Mouse (Mus musculus): ENCODE measurements around the gene Naaladl1.

The Naaladl1 gene

GRCm38 (mm10) chr19:6082156-6082555 is 23.4 kb upstream of the Naaladl1 start, which contains the start of gene Gm28374:
Gene Gm28374 (minus strand): TSS chr19:6082256.
- DNase-seq (ENCODE audit: low read depth, low spot score): no peak

DNA sequence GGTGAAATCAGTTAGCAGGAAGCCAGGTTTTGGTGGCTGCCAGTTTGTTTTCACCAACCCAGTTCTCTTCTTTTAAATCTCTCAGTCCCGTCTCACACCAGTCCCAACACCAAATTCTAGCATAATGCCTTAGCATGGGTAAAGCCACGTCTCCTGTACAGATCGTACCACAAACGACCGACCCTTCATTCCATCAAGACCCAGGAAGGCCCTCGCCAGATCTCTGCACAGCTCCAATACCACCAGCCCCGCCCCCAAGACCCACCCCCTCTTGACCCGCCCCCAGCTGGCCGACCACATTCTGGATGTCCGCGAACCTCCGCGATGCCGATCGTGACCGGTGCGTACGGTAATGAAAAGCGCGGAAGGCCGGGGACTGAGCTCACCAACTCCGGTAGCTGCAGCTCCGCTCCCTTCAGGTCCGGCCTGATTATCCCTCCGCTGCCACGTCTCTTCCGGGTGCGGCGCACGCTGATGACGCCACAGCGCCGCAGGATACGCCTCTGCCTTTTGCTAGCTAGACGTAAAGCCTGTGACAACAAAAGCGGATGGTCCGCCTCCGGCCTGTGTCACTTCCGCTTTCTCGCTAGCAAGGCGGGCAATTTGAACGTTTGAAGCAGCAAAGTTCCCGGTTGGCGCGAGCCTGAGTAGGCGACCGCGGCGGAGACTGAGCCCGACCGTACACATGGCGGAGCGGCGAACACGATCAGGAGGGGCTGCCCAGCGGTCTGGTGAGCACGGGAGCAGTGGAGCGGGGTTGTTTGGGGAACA is 20.9 kb upstream of the Naaladl1 start, which contains the start of the genes Zfpl1 and Cdca5:
Gene Zfpl1, minus strand, starts transcription at position 479 of the 771 bp plus-strand sequence.
Gene Cdca5, plus strand, starts transcription at position 506 of the 771 bp plus-strand sequence.
- DNase-seq (ENCODE audit: low read depth, low spot score): peak; percentile 99

- DNase-seq (ENCODE audit: low read depth, low spot score): peak; percentile 86
These were observed 20.1 kb upstream of the Naaladl1 start for GRCm38 (mm10) chr19:6085417-6085879.

DNA sequence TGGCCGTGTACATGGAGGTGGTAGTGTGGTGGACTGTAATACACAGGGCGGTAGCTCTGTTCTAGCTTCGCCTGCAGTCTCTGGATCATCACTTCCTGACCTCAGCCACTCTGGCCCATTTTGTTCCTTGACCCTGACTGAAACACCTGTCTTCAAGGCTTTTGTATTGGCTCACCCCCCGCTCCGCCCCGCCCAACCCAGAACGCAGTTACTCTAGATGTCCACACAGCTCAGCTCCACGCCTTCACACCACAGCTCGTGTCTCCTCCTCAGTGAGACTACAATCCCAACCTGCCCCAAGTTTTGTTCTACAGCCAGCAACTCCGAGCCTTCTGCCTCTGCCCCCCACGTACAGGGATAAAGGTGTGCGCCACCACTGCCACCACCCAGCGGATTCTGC is 16.7 kb upstream of the Naaladl1 start:
- no peak for DNase-seq (ENCODE audit: low read depth, low spot score)

DNA sequence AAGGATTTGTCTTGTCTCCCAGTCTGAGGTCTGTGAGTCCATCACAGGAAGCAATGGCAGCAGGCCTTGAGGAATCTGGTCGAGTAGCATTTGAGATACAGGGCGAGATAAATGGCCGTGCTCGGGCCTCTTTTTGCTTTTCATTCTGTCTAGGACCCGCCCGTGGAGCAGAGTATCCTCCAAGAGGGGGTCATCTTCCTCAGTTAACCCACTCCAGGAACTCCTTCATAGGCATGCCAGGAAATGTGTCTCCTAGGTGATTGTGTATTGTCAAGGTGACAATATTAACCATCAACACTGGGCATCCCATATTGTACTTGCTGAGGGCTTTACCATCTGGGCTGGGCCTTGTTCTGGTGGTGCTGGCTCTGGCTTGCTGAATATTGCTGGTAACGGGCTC is 11.5 kb upstream of the Naaladl1 start, which contains the start of gene AC131692.1:
Gene AC131692.1, plus strand, starts transcription at position 301 of the 400 bp plus-strand sequence.
- DNase-seq (ENCODE audit: low read depth, low spot score): no peak

DNA sequence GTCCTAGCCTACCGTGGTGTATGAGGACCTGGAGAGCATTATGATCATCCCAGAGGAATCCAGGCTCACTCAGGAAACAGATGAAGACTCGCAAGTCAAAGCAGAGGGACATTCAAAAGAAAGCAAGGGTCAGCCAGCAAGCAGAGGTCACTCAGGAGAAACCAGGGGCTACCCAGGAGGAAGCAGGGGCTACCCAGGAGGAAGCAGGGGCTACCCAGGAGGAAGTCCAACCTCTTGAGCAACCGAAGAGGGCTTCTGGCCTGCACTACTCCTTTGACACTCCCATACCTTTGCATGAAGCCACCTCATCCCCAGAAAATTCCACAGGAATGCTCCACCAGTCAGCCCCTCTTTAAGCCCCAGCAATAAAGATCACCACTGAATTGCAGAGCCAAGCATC is 7.7 kb upstream of the Naaladl1 start:
- no peak for DNase-seq (ENCODE audit: low read depth, low spot score)

DNA sequence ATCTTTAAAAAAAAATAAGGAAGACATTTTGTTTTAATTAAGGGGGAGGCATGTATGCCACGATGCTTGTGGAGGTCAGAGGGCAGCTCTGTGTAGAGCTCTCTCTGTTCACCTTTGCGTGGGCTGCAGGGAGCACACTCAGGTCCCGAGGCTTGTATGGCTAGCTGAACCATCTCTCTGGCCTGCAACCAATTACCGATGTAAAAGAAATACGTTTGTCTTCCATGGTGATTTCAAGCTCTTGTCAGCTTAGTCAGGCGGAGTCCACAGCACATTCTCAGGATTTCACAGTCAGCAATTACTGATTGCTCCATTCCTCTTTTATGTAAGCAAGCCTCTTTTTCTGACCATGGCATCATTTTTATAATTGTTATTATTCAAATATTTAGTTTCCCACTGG is 4.4 kb upstream of the Naaladl1 start:
- DNase-seq (ENCODE audit: low read depth, low spot score): no peak

DNA sequence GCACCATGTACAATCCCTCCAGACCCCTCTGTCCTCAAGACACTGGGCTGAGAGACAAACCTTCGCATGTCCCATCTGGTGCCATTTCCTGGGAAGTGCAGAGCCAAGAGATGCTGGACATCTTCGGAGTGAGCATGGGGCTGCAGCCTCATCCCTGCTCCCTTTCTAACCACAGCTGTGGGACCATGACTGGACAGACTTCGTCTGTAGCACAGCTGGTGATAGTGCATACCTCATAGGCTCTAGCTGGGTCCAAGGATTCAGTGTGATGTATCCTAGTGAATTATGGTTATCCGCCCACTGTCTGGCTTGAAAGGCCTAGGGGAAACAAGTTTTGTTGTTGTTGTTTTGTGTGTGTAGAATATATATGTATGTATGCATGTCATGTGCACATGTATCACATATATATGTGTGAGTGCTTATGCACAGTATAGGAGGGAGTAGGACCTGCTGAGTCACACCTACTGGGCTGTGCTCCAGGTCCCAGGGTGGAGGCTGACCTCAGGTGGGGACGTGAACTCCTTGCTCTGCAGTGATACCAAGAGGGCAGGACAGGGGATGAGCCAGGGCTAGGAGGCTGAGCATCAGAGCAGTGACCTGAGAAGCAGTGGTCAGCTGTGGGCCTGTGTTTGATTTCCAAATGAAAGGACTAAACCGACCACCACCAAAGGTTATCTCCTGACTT is 3.3 kb upstream of the Naaladl1 start:
- DNase-seq (ENCODE audit: low read depth, low spot score): no peak

GRCm38 (mm10) chr19:6104476-6104875 is 1.1 kb upstream of the Naaladl1 start:
- no peak for DNase-seq (ENCODE audit: low read depth, low spot score)

DNA sequence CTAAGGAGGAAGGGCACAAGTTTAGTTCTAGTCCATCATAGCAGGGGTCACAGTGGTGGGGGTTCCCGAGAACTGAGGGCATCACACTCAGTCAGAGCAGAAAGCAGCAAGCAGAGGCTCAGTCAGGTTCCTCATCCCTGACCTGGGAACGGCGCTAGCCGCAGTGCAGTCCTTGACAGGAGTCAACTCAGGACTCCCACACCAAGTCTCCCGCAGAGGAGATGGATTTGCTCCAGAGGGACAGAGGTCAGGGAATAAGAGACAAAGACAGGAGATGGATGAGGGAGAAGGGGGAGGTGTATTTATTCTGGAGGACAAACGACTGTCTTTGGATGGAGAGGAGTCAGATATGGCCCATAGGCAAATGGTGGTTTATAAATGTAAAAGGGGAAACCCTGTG is 7.5 kb downstream of the Naaladl1 start:
- DNase-seq (ENCODE audit: low read depth, low spot score): no peak

DNA sequence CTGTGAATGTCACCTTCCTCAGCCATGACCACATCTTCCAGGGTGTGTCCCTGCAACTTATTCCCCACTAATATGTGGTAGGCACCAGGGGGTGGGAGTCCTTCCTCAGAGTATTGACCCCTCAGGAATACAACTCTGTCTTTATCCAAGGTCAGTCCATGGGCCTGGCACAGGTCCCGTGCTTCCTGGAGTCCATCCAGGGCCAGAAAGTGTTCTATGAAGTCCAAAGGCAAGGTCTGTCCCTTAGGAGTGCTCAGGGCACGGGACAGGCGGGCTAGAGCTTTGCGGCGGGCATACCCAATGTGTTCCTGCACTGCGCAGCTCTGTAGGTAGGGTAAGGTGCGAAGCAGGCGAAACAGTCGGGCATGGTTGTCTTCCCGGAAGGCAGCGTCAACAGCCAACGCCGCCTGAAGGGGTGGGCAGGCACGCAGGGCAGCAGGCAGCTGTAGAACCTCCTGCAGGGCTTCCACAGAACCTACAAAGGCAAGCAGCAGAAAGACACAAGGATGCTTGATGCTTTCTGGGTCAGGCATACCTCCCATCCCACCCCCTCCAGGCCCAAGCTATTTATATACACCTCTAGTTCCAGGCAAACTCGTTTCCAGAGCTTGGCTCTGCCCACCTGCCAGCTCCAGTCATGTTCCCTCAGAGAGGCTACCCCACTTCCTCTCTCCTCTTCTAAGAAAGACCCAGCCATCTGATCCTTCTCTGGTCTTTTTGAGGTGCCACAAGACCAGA is 10.7 kb downstream of the Naaladl1 start:
- no peak for DNase-seq (ENCODE audit: low read depth, low spot score)

GRCm38 (mm10) chr19:6117346-6117985 is 11.9 kb downstream of the Naaladl1 start:
- DNase-seq (ENCODE audit: low read depth, low spot score): no peak

DNA sequence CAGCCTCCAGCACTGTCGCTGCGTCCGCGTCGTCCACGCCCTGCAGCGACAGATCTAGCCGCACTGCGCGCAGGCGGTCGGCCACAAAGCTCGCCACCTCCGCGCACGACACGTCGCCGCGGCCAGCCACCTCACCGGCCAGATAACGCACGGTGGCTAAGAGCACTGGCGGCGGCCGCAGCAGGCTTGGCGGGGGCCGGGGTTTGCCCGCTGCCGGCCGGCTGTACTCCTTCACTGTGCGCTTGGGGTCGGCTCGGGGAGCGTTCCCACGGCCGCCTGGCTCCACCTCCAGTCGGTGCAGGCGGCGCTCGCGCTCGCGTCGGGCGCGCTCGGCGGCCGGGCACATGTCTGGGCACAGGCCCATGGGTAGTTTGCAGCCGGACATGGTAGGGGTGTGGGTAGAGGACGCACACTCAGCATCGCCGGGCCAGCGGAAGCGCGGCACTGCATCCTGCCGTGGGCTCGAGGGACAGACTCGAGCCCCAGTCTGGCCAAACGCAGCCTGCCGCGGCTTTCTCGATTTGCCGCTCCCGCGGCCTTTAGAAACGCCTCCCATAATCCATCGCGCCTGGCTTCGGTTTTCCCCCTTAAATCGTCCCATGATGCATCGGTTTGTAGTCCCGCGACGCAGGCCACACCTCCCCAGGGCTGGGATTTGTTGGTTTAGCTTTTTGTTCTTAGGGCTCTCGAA is 12.5 kb downstream of the Naaladl1 start, which contains the start of gene Sac3d1:
Gene Sac3d1, minus strand, starts transcription at position 665 of the 691 bp plus-strand sequence.
- peak; percentile 93 for DNase-seq (ENCODE audit: low read depth, low spot score)

DNA sequence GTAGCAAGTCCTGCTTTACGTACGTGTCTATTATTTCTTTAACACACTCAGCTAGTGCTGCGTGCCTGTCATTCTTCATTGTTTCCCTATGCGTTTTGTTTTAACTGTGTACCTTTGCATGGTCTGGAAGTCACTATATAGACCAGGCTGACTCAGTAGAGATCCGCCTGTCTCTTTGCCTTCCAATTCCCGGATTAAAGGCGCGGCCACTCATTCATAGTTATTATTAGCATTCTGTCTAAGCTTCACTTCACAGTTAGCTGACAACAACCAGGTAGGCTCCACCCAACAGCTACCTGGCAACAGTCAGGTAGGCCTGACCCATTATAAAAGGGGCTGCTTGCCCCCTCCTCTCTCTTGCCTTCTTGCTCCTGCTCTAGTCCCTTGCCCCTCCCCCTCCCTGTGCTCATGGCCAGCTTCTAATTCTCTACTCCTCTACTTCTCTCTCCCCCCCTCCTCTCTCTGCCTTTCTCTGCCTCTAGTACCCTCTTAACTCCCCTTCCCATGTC is 13.1 kb downstream of the Naaladl1 start:
- DNase-seq (ENCODE audit: low read depth, low spot score): no peak

- DNase-seq (ENCODE audit: low read depth, low spot score): no peak
These were observed 16.2 kb downstream of the Naaladl1 start for GRCm38 (mm10) chr19:6121761-6122160.

GRCm38 (mm10) chr19:6123330-6123729 is 17.7 kb downstream of the Naaladl1 start:
- no peak for DNase-seq (ENCODE audit: low read depth, low spot score)

- DNase-seq (ENCODE audit: low read depth, low spot score): no peak
These were observed 19.3 kb downstream of the Naaladl1 start for GRCm38 (mm10) chr19:6124898-6125297.

GRCm38 (mm10) chr19:6126289-6126688 is 20.7 kb downstream of the Naaladl1 start:
- peak; percentile 81 for DNase-seq (ENCODE audit: low read depth, low spot score)

GRCm38 (mm10) chr19:6126789-6127580 is 21.4 kb downstream of the Naaladl1 start:
- DNase-seq (ENCODE audit: low read depth, low spot score): no peak

Measured in CD4-positive helper T cell, adult 2 months (primary cell).